Mouse (Mus musculus) embryonic facial prominence, embryonic 10.5 days (tissue): ENCODE results near the gene Minpp1. TPM values are rescaled to one million over a fixed set of nuclear protein-coding genes. Genes with fewer than 3 reads are reported as not detected.

Source experiments
- DNase-seq: peaks from one replicate; pipeline ENCODE4 v3.0.0-alpha.2; 2017; ENCODE audit warnings: low spot score
- H3K27ac ChIP-seq: fragments of 300-500 bp; sonication (generic); replicated peaks from 2 replicates; pipeline ENCODE4 v1.5.1; 2016; ENCODE audit warnings: mild to moderate bottlenecking
- H3K27me3 ChIP-seq: fragments of 300-500 bp; sonication (generic); replicated peaks from 2 replicates; pipeline ENCODE4 v1.6.1; 2016; ENCODE audit warnings: low read depth, mild to moderate bottlenecking; ENCODE audit not compliant: poor library complexity, severe bottlenecking
- H3K36me3 ChIP-seq: fragments of 300-500 bp; sonication (generic); replicated peaks from 2 replicates; pipeline ENCODE4 v1.6.1; 2016; ENCODE audit warnings: mild to moderate bottlenecking, moderate library complexity
- H3K4me1 ChIP-seq: fragments of 300-500 bp; sonication (generic); 2 replicates; pipeline ENCODE4 v1.6.1; 2016
- H3K4me3 ChIP-seq: fragments of 300-500 bp; sonication (generic); 2 replicates; pipeline ENCODE4 v1.5.1; 2016; ENCODE audit warnings: mild to moderate bottlenecking, moderate library complexity
- H3K9me3 ChIP-seq: fragments of 300-500 bp; sonication (generic); 2 replicates; pipeline ENCODE4 v1.6.1; 2016; ENCODE audit warnings: mild to moderate bottlenecking
- WGBS: fragments of 180-500 bp; shearing (Covaris S2); methylation state at CpG from one replicate; pipeline ENCODE4 v1.1.7; 2016; 5-methylcytosine and 5-hydroxymethylcytosine counted together
- polyA plus RNA-seq: library from polyadenylated mRNA; unstranded; fragments of >200 nt; fragmentation: Nextera tagmentation; extraction: Ambion mirVana; gene quantifications from 2 replicates; pipeline ENCODE4 v1.2.1, GENCODE M21; 2016

Minpp1 gene
- polyA plus RNA-seq, 1 experiment from 2014 or later: 65.7 TPM

DNA sequence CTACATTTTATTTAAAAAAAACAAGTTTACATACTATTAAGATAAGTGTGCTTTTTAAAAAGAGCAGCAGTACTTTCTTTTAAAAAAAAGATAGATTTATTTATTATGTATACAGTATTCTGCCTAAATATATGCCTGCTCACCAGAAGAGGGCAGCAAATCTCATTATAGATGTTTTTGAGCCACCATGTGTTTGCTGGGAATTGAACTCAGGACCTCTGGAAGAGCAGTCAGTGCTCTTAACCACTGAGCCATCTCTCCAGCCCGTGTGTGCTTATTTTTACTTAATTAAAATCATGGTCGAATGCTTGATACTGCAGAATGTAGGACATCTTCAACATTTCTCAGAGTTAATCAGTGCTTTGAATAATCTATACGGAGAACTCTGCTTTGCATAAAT, 35.9 kb downstream of the Minpp1 start:
- DNase-seq: no peak
- H3K27ac ChIP-seq: no peak overlapping the region
- peaks cover 5% of the 10 kb centered on the region; the same call in 1 of the 2 replicates for H3K9me3 ChIP-seq
- no peak overlapping the region for H3K4me3 ChIP-seq
- peaks cover 14% of the 10 kb centered on the region for H3K36me3 ChIP-seq
- WGBS: 84% methylated on average over 3 of the region's 3 CpGs
- H3K4me1 ChIP-seq: peaks cover 14% of the 10 kb centered on the region
- no peaks in the 10 kb centered on the region for H3K27me3 ChIP-seq

DNA sequence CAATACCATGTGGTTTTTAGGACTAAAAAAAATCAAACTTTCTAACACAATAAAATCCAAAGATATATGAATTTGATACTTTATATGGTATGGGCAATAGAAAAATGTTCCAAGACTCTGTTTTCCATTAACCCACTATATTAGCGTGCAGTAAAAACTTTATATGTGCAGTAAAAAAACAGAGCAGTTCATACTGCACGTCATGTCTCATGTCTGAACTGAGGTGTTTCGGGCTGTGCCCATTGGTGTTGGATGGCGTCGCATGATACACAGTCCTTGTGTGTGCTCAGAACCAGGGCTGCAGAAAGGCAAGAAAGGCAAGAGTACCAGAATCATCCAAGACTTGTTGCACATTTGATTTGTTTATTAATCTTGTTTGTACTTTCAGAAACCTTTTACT, 36.7 kb downstream of the Minpp1 start:
- DNase-seq: no peak
- H3K4me1 ChIP-seq: peaks cover 14% of the 10 kb centered on the region
- 94% methylated on average over 5 of the region's 5 CpGs for WGBS
- no peak overlapping the region for H3K27ac ChIP-seq
- peaks cover 5% of the 10 kb centered on the region; the same call in 1 of the 2 replicates for H3K9me3 ChIP-seq
- no peak overlapping the region for H3K4me3 ChIP-seq
- peaks cover 6% of the 10 kb centered on the region for H3K36me3 ChIP-seq
- H3K27me3 ChIP-seq: no peaks in the 10 kb centered on the region

DNA sequence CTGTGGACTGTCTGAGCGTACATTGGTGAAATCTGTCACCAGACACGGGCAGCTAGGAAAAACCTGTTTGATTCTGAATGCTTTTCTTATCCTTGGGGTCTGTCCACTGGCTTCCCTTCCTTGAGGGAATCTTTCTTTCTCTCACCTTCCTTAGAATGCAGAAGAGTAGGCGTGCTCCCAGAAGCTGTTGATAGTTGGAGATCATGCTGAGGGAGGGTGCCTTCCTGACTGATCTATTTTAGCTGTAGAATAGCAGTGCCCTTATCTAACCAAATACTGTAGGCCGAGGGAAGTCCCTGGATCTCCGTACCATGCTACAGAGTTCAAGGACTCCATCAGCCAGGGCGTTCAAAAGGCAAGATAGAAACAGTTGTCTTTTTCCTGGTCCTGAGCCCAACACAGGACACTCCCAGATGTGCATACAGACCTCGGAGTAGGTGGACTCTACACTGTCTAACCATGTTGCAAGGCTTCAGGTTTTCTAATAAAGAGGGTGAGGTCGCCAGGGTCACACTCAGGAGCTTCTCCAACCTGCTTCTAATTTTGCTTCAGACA, 37.3 kb downstream of the Minpp1 start:
- H3K4me3 ChIP-seq: no peak overlapping the region
- peaks cover 14% of the 10 kb centered on the region for H3K4me1 ChIP-seq
- no peak for DNase-seq
- WGBS: 85% methylated on average over 8 of the region's 8 CpGs
- no peaks in the 10 kb centered on the region for H3K27me3 ChIP-seq
- H3K27ac ChIP-seq: no peak overlapping the region
- H3K36me3 ChIP-seq: peaks cover under 1% of the 10 kb centered on the region; the same call in 1 of the 2 replicates
- peaks cover 5% of the 10 kb centered on the region; the same call in 1 of the 2 replicates for H3K9me3 ChIP-seq

DNA sequence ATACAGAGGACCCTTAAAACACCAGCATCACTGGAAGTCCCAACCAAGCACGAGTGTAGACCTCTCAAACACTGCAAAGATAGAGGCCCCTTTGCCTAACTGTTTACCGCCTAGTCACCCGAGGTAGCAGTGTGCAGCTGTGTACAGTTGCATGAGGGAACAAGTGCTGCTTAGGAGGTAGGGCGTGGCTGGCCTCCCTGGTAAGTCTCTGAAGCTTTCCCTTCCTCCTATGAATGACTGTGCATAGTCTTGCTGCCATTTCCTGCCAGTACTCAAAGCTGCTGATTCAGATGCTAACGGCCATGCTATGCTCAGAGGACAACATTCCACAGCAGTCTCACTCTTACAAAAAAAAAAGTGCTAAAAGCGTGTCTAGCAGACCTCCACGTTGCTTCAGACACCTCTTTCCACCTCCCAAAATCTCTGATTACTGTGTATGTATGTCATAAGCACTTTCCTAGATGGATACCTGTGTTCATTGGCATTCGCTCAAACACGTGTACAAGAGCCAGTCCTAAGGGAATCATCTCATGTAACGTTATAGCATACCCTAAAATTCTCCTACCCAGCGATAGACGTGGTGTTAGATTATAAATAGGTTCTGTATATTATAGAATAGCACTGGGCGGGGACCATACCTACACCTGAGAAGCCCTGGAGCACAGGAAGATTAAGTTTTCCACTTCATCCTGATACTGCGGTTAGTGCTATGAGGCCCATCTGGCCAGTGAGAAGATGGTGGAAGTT, 38.4 kb downstream of the Minpp1 start:
- peaks cover 5% of the 10 kb centered on the region; the same call in 1 of the 2 replicates for H3K9me3 ChIP-seq
- H3K27ac ChIP-seq: no peak overlapping the region
- 67% methylated on average over 14 of the region's 14 CpGs for WGBS
- DNase-seq: no peak
- peaks cover 14% of the 10 kb centered on the region for H3K4me1 ChIP-seq
- no peaks in the 10 kb centered on the region for H3K27me3 ChIP-seq
- H3K36me3 ChIP-seq: no peaks in the 10 kb centered on the region
- no peak overlapping the region for H3K4me3 ChIP-seq

DNA sequence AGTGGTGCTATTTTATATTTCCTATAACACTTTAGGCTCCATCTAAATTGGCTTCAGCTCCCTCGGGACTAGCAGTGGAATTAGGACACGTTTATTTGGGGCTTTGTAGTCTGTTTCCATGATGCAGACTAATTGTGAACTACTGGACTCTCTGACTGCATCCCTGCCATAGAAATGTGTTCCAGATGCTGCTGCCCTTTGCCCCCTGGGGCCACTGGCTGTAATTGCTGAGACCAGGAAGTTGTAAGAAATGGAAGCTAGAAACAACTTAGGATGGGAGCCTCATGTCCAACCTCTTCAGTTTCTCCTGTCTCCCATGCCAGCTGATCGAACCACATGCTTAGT, 38.9 kb downstream of the Minpp1 start:
- peak; percentile 65 for DNase-seq
- H3K9me3 ChIP-seq: peaks cover 5% of the 10 kb centered on the region; the same call in 1 of the 2 replicates
- H3K27me3 ChIP-seq: no peaks in the 10 kb centered on the region
- no peak overlapping the region for H3K4me3 ChIP-seq
- WGBS: 42% methylated on average over 3 of the region's 3 CpGs
- H3K4me1 ChIP-seq: peaks cover 14% of the 10 kb centered on the region
- no peaks in the 10 kb centered on the region for H3K36me3 ChIP-seq
- H3K27ac ChIP-seq: no peak overlapping the region; the same call in 1 of the 2 replicates

DNA sequence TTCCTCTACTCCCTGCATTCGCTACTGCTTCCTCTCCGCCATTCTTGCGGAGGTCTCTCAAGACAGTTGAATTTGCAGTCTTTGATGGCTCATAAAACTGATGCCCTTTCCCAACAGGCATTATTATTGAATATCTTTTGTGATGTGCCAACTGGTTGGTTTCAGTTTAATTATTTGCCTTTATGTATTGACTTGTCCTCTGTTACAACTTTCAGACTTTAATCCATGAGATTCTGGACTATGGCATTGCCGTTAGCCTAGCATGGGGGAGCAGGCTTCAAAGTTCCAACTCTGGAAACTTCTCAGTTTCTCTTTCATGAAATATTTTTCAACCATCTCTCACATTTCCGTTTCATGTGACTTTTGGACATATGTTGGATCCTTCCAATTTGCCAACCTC, 41.6 kb downstream of the Minpp1 start:
- DNase-seq: no peak
- no peak overlapping the region for H3K27ac ChIP-seq
- H3K27me3 ChIP-seq: no peaks in the 10 kb centered on the region
- H3K4me3 ChIP-seq: no peak overlapping the region
- H3K9me3 ChIP-seq: no peaks in the 10 kb centered on the region
- 93% methylated on average over 5 of the region's 5 CpGs for WGBS
- H3K4me1 ChIP-seq: peaks cover 14% of the 10 kb centered on the region
- no peaks in the 10 kb centered on the region for H3K36me3 ChIP-seq

DNA sequence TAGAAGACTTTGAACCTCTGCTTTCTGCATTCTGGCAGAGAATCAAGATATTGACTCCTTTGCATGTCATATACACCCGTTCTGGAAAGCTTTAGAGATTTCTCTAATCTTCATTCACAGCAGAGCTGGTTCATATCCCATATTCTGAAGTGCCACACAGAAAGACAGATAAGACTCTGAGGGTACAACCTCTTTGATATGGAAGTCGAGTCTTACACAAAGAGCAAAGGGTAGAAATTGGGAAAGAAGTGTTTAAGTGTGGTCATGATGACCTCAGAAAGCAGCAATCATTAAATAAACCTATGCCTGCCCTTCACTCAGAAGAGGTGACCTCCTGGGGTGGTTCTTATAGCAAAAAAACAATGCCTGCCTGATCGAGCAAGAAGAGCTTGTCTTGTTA, 43.2 kb downstream of the Minpp1 start:
- WGBS: 76% methylated on average over 3 of the region's 3 CpGs
- no peaks in the 10 kb centered on the region for H3K36me3 ChIP-seq
- DNase-seq: no peak
- H3K9me3 ChIP-seq: no peaks in the 10 kb centered on the region
- H3K4me3 ChIP-seq: no peak overlapping the region
- no peak overlapping the region for H3K27ac ChIP-seq
- H3K4me1 ChIP-seq: peaks cover 12% of the 10 kb centered on the region
- H3K27me3 ChIP-seq: no peaks in the 10 kb centered on the region

DNA sequence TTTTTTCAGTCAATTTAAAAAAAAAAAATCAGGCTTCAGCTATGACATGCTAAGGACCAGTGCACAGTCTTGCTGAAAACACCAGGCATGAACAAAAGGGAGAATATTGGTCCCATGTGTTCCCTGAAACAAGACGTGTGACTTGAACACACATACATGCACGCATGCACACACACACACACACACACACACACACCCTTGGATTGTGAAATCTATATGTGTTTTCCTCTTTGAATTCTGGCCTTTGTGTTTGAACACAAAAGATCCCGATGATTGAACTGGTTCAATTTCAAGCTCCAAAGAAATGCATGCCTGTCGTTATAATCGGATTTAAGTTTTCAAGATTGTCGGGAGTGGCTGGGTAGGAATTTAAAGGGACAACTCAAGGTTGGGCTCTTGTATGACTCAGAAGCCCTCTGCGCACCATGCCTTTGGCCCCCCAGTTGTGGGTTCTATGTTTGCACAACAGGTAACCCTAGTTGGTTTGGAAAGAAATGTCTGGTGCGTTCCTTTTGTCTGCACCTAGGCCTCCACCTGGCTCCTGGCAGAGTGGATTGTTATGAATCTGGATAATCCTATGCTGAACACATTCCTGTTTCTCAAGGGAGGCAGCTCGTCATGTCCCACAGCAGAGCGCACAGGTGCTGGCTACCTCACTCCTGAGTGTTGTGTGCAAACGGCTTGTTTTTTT, 43.8 kb downstream of the Minpp1 start:
- H3K4me1 ChIP-seq: peaks cover 6% of the 10 kb centered on the region
- no peaks in the 10 kb centered on the region for H3K36me3 ChIP-seq
- no peak for DNase-seq
- no peaks in the 10 kb centered on the region for H3K9me3 ChIP-seq
- H3K27ac ChIP-seq: no peak overlapping the region
- H3K27me3 ChIP-seq: no peaks in the 10 kb centered on the region
- no peak overlapping the region for H3K4me3 ChIP-seq
- WGBS: 83% methylated on average over 11 of the region's 11 CpGs

DNA sequence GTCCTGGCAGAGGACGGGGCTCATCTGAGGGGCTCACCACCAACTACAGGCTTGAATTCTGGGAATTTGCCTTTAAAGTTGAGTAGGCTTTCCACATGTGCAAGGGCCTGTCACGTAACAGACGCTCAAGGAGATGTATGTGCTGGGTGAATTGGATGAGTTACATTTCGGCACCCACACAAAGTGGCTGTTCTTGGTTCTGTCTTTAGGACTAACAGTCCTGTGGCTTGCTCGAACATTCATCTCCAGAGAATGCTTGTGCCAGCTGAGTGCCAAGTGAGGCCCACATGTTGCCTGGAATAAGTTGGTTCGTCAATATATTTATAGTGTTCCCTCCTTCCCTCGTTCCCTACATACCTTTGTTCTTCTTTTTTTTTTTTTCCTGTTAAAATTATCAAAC, 44.7 kb downstream of the Minpp1 start:
- H3K27me3 ChIP-seq: no peaks in the 10 kb centered on the region
- no peaks in the 10 kb centered on the region for H3K4me1 ChIP-seq
- no peak overlapping the region for H3K4me3 ChIP-seq
- H3K9me3 ChIP-seq: no peaks in the 10 kb centered on the region
- 90% methylated on average over 7 of the region's 7 CpGs for WGBS
- H3K36me3 ChIP-seq: no peaks in the 10 kb centered on the region
- no peak overlapping the region for H3K27ac ChIP-seq
- no peak for DNase-seq

DNA sequence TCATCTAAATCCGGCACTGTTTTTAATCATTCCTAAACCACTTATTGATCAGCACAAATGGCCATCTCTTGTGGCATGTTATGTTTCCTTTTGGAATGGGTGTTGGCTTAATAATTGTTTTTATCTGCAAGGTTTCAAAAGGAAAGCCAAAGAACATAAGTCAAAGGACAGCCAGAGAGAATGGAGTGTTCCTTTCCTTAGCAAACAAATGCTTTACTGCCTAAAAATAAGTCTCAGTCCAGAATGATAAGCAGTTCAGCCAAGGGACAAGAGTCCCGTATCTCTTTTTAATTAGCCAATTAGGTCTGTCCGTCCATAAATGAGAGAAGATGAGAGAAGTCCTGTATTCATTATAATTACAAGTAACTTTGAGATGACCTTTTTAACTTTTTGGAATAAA, 46.8 kb downstream of the Minpp1 start:
- no peak for DNase-seq
- Histone ChIP-seq H3K9me3 (no peaks in the 10 kb centered on the region), H3K4me1 (no peaks in the 10 kb centered on the region), H3K36me3 (no peaks in the 10 kb centered on the region), H3K27ac (no peak overlapping the region), H3K4me3 (no peak overlapping the region), H3K27me3 (no peaks in the 10 kb centered on the region)
- WGBS: 66% methylated on average over 3 of the region's 3 CpGs

DNA sequence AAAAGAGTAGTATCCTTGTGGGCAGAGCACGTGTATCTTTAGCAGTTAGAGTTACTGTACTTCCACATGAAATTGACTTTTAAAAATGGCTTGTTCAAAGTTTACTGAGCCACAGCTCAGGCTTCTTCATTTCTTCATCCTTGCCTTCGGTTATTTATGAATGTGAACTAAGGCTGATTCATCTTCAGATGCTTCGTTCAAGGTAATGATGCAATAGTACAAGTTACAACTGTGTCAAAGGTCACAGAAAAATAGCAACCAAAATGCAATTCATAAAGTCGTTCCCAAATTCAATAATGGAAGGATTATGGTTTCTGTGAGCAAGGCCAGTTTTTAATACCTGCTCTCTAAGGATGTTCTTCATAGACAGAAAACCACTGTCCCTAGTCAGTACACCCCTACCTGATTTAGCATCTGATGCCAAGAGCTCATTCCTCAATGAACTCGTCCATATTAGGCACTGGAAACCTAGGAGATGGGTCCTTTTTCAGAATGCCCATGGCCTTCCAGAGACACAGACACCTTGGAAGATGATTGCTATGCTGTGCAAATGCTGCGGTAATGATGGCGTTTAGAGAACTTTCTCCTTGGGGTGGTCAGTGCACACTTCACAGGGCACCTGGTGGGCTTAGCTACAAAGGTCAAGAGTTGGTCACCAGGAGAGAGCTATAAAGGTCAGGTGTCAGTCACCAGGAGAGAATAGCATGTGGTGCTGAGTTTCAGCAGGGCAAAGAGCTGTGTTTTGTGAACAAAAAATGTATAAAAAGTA, 47.4 kb downstream of the Minpp1 start:
- no peak for DNase-seq
- 85% methylated on average over 7 of the region's 7 CpGs for WGBS
- Histone ChIP-seq H3K9me3 (no peaks in the 10 kb centered on the region), H3K27ac (no peak overlapping the region), H3K4me1 (no peaks in the 10 kb centered on the region), H3K4me3 (no peak overlapping the region), H3K27me3 (no peaks in the 10 kb centered on the region), H3K36me3 (no peaks in the 10 kb centered on the region)

DNA sequence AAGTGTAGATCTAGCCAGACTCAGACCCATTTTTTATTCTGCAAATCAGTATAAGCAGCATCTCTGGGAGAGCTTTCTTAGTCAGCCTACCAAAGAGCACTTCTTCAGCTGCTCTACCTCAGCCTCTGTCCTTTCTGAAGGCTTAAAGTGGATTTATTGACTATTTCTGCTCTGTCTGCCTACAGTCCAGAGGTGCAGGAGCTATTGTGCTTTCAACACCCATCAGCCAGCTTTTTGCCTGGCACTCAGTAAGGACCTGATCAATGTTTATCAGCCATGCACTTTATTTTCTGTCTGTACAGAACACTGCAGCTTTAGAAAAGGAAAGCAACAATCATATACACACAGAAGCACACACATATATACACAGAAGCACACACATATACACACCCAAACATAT, 49.3 kb downstream of the Minpp1 start:
- H3K27me3 ChIP-seq: no peaks in the 10 kb centered on the region
- no peaks in the 10 kb centered on the region for H3K4me1 ChIP-seq
- H3K9me3 ChIP-seq: no peaks in the 10 kb centered on the region
- no peak overlapping the region for H3K4me3 ChIP-seq
- H3K36me3 ChIP-seq: no peaks in the 10 kb centered on the region
- H3K27ac ChIP-seq: no peak overlapping the region
- no peak for DNase-seq
